Mouse (Mus musculus): ENCODE measurements at regions not wholly inside any gene's neighbourhood (a gene's known extent, or its start where the extent isn't known, plus 50 kb on each side); places are given as distances from the start of the nearest gene placed in this dataset.

- H3K4me2 ChIP-seq (replicated peaks; ENCODE audit: low read depth, low read length) = no peak overlapping the region
- no peaks in the 10 kb centered on the region for H3K36me3 ChIP-seq (ENCODE audit: control insufficient read depth, insufficient read depth, low read length)
- no peak overlapping the region for H3K4me3 ChIP-seq (ENCODE audit: low read depth, low read length)
- H3K27me3 ChIP-seq (ENCODE audit: control insufficient read depth, insufficient read depth, low read length) = no peaks in the 10 kb centered on the region
- DNase-seq (ENCODE audit: low spot score) (no peak), ATAC-seq (ENCODE audit: low FRiP score) (no peak)
- no peak overlapping the region for H3K27ac ChIP-seq (ENCODE audit: low read depth, low read length)
- WGBS = 78% methylated on average over 4 of the region's 4 CpGs
- H3K9ac ChIP-seq (ENCODE audit: low read depth, low read length) = no peak overlapping the region
- no peaks in the 10 kb centered on the region for H3K4me1 ChIP-seq (replicated peaks; ENCODE audit: control insufficient read depth, insufficient read depth, low read length)
- no peaks in the 10 kb centered on the region for H3K9me3 ChIP-seq (ENCODE audit: control insufficient read depth, low read length)
Measured at GRCm38 (mm10) chr10:55962627-55963203, 144.0 kb upstream of the Msl3l2 start.

Measured in hindbrain, embryonic 11.5 days (tissue).